Mouse (Mus musculus): ENCODE data around the gene Tmem40. TPM values are rescaled to one million over a fixed set of nuclear protein-coding genes. Genes with fewer than 3 reads are reported as not detected.

Tmem40 gene
- polyA plus RNA-seq, 1 experiment, result 0.37 TPM

Other genes starting within 250 kb of the Tmem40 start
- gene Tsen2, start 217.7 kb downstream of the Tmem40 start, polyA plus RNA-seq (2012; fragmentation: generic; extraction: Trizol), result 13.4 TPM
- gene Mkrn2os, start 169.8 kb downstream of the Tmem40 start, polyA plus RNA-seq (2012; fragmentation: generic; extraction: Trizol), result 0.04 TPM
- gene Mkrn2, start 160.5 kb downstream of the Tmem40 start, polyA plus RNA-seq (2012; fragmentation: generic; extraction: Trizol), result 17.0 TPM
- gene Raf1, start 85.8 kb downstream of the Tmem40 start, polyA plus RNA-seq (2012; fragmentation: generic; extraction: Trizol), result 81.2 TPM
- gene Cand2, start 12.1 kb upstream of the Tmem40 start, polyA plus RNA-seq (2012; fragmentation: generic; extraction: Trizol), result 31.3 TPM
- gene Rpl32, start 46.3 kb upstream of the Tmem40 start, polyA plus RNA-seq (2012; fragmentation: generic; extraction: Trizol), result 4,367 TPM
- gene Efcab12, start 76.0 kb upstream of the Tmem40 start, polyA plus RNA-seq (2012; fragmentation: generic; extraction: Trizol), result not detected
- 0.56 TPM for gene Mbd4, start 91.0 kb upstream of the Tmem40 start, polyA plus RNA-seq (2012; fragmentation: generic; extraction: Trizol)
- gene Ift122, start 91.1 kb upstream of the Tmem40 start, polyA plus RNA-seq (2012; fragmentation: generic; extraction: Trizol), result 21.4 TPM
- 0.19 TPM for gene Rho, start 169.3 kb upstream of the Tmem40 start, polyA plus RNA-seq (2012; fragmentation: generic; extraction: Trizol)
- not detected for gene H1foo, start 182.5 kb upstream of the Tmem40 start, polyA plus RNA-seq (2012; fragmentation: generic; extraction: Trizol)
- gene Plxnd1, start 232.6 kb upstream of the Tmem40 start, polyA plus RNA-seq (2012; fragmentation: generic; extraction: Trizol), result 39.4 TPM